Mouse (Mus musculus) kidney, adult 9 months (tissue): ENCODE results near the gene Lenep.
A peak's percentile ranks its signal among the peaks of the same experiment; 100 is the strongest.

Experiments
- DNase-seq: peaks from one replicate; pipeline ENCODE4 v3.0.0; 2022

The Lenep gene

DNA sequence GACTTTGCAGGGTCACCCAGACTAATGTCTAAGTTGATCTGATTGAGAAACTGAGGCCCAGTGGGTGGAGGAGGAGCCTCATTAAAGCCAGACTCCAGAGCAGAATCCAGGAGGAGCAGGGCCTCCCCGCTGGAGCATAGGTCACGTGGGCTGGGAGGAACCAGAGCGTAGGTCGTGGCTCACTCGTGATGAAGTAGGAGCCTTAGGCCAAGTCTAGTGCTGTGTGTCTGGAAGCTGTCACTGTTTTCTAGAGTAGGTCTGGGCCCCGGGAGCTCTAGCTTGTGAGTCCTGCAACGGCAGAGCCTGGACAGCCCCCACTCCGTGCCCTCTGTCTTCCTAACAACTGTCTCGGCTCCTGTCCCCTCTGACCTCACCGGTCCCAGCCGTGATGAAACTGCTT is 35.3 kb downstream of the Lenep start:
- no peak for DNase-seq

DNA sequence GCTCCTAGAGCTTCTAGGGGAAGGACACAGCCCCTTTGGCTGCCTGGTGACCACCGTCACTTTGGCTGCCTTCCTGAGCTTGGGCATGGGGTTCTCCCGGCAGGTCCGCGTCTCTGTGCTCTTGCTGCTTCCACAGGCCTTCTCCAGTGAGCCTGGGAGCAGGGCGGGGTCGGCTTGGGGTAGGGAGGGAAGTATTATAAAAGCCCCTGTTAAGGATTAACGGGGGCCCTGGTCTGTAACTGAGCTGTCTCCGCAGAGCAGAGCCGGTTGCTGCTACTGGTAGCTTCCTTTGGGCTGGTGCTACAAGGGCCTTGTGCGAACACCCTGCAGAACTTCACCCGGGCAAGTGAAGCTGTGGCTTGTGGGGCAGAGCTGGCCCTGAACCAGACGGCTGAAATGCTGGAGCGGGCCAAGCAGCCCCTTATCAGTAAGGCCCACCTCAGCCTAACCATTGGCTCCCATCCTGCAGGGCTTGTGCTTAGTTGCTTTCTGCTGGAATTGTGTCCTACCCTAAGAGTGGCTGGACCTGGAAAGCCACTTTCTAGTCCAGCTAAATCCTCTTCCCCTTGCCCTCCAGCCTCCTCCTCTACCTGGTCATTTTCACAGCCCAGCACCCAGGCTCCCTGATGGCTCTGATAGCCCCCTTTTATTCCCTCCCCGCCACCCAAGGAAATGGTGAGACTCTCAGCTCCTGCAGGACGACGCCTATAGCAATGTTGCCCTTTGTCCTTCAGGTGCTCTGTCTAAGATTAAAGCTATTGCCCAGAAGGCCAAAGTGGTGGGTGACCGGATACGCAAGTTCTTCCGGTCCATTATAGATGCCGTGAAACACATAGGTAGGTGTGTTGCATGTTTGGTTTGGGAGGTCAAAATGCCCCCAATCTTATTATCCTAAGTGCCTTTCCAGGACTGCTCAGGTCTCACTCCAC is 36.8 kb downstream of the Lenep start:
- DNase-seq: no peak

DNA sequence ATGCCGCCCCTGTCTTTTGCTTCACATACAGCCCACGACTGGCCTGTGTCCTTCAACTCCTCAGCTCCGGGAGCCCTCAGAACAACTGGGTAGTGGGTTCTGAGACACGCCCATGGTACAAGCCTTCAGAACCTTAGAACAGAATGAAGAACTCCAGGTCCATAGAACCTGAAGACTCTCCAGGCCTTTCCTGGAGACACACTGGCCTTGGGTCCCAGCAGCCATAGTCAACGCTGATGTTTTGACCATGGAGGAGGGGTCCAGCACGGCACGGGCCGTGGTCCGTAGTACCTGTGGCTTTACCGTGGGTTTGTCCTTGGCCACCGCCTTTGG is 37.5 kb downstream of the Lenep start, which contains the start of gene Dcst1:
TSS of gene Dcst1 (minus strand) at position 101 of the 333 bp plus-strand sequence.
- DNase-seq: no peak

DNA sequence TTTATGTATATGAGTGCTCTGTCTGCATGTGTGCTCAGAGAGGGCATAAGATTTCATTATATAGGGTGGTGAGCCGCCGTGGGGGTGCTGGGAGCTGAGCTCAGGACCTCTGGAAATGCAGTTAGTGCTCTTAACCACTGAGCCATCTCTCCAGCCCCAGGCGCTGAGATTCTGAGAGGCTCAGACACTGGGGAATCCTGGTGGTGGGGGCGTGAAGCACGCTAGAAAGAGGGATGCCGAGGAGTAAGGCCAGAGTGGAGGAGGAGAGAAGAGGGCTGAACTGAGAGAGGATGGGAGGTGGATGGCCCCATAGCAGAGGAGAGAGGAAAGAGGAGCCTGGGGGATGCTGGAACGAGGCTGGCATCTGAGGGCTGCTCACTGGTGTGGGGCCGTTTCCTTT is 38.0 kb downstream of the Lenep start:
- DNase-seq: no peak

DNA sequence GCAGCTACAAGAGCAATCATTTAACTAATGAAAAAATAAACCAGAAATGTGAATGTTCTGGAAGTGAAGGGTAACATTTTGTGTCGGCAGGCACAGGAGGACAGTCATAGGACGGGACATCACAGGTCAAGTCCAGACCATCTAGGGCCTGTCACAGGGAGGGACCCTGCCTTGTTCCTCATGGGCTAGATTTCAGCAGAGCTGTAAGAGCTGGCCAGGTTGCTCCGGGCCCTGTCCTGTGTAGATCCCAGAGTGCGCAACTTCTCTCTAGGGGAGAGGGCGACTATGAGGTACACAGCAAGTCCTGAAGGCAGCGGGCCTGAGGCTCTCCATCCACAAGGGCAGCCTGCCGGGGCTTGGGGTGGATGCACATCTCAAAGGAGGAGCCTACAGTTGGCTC is 40.9 kb downstream of the Lenep start, which contains the start of gene Dcst2:
TSS of gene Dcst2 (plus strand) at position 301 of the 400 bp plus-strand sequence.
- DNase-seq: no peak

DNA sequence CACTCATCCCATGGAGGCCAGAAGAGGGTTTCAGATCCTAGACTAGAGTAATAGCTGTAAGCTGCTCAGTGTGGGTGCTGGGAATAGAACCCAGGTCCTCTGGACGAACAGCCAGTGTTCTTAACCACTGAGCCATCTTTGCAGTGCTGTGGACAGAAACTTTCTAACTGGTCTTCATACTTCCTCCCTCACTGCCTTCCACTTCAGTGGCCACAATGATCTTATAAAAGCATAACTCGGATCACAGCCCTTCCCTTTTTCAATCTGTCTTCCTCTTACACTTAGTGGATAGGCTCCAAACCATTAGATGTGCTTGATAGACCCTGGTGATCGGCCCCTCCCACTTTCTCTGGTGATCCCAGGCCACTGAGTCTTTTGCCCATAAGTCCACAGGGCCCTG is 42.4 kb downstream of the Lenep start:
- DNase-seq: no peak

DNA sequence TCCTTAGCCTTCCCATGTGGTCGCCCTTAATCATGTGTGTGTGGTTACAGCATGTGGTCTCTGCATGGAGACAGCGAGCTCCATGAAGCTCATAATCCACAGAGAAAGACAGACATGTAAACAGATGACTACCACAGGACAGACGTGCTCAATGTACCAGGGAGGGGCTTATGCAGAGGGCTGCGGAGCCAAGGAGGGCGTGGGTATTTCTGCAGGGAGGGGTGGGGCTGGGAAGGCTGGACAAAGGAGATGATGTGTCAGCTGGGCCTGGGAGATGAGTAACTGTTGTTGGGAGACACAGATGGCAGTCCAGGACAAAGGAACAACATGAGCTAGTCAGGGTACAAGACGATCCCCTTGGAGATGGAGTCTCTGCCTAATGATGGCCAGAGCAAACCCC is 43.0 kb downstream of the Lenep start:
- no peak for DNase-seq

DNA sequence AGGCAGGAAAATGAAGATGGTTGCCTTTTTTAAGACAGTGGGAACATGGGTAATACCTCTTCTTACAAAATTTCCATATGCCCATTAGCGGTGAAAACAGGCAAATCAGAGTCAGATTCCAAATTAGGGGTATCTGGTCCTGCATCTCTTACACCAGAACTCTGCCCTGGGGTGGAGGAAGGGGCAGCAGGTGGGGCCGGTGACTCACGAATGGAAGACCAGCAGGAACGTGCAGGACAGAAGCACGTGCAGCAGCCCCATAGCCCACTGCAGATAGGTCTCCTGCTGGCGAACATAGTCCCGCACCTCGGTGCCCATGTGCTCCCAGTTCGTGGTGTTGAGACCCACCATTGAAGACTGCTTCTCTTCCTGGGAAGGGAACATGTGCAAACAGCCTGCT is 46.6 kb downstream of the Lenep start:
- DNase-seq: no peak

DNA sequence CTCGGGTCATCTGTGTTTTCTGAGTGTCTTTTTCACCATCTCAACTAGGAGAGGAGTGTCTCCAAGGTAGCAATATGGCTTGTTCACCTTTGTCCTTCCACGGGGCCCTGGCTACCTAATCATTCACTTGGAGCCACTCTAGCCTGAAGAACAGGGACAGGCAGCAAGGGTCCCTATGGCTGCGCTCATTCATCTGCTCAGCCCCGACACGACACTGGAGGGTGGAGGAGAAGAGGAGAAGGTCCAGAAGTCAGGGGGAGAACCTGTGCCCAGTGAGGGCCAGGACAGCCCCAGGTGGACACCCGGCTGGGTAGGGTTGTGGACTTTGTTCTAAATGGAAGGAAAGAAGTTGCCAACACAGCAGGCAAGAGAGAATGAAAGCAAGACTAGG is 47.1 kb downstream of the Lenep start:
- DNase-seq: peak; percentile 81

DNA sequence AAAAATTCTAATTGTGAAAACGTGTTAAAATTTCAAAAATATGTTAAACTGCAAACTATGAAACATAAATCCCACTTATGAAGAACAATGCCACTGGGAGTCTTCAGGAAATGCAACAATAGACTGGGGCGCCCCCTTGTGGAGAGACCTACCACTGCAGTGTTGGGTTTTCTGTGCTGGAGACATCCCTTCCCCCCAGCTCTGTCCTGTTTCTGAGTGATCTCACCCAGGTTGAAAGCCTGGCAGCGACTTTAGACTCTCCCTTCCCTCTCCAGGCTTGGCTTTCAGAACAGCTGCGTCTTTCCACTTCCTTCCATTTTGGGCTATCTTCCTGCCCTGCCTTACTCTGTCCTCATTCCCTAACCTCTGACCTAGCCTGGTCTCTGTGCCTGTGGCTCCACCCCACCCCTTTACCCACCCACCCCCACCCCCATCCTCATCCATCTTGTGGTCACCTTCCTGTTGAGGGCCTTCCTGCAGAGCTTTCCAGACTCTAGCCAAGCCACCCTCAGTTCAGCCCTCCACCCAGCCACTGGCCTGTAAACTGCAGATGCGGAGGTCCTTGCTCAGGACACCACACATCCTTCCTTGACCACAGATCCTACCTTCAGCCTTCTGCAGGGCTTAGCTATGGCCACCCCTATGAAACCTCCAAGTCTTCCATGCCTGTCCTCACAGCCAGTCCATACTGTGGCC is 47.6 kb downstream of the Lenep start:
- DNase-seq: peak; percentile 97

DNA sequence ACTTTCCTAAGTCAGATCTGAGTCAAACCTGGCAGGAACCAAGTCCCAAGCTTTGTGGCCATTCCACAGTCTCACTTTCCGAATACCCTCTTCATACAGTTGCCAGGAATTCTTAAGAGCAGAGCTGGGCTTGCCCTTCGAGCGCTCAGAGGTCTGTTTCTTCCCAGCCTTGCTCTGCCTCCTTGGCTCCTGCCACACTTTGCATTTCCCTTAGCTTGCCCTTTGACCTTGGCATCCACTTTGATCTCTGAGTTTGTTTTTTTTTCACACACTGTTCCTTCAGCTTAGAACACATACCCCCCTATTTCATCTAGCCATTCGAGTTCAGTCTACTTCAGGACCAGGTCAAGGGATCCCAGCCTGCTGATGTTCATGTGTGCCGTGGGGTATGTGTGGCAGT is 51.3 kb downstream of the Lenep start:
- peak; percentile 80 for DNase-seq
